Mouse (Mus musculus) CH12.LX (cell line): ENCODE results near the gene Ankrd22. TPM values are rescaled to one million over a fixed set of nuclear protein-coding genes. Genes with fewer than 3 reads are reported as not detected.

Experiments used
- DNase-seq: peaks from one replicate; pipeline ENCODE4 v3.0.0-alpha.2; 2013; ENCODE audit errors: extremely low read depth
- H3K27ac ChIP-seq: 2 replicates; pipeline ENCODE4 v1.5.1; 2012; ENCODE audit warnings: low read depth, mild to moderate bottlenecking, control low read depth, moderate library complexity; ENCODE audit not compliant: insufficient read depth
- H3K27me3 ChIP-seq: replicated peaks from 2 replicates; pipeline ENCODE3; 2012; ENCODE audit warnings: inconsistent platforms
- H3K36me3 ChIP-seq, 2 experiments: replicated peaks in 1 of 2; 2 replicates each; pipeline versions ENCODE3 to v1.6.1; 2012; ENCODE audit warnings: inconsistent platforms in 1 of 2, low read length in 1 of 2, mild to moderate bottlenecking in 1 of 2, mixed read lengths in 1 of 2, moderate library complexity in 1 of 2; ENCODE audit not compliant: control insufficient read depth in 1 of 2, insufficient read depth in 1 of 2
- H3K4me1 ChIP-seq, 2 experiments: 2 replicates each; pipeline ENCODE4 v1.6.1; 2012; ENCODE audit warnings: inconsistent platforms in 1 of 2, moderate library complexity in 1 of 2; ENCODE audit not compliant: insufficient read depth in 2 of 2, control insufficient read depth in 1 of 2
- H3K4me2 ChIP-seq: 2 replicates; pipeline ENCODE4 v1.6.1; 2012; ENCODE audit warnings: low read depth, mild to moderate bottlenecking, control low read depth; ENCODE audit not compliant: poor library complexity, insufficient read depth, severe bottlenecking
- H3K4me3 ChIP-seq, 3 experiments: fragments of 150-350 bp in 1 of 3; sonication (generic) in 1 of 3; replicated peaks in 1 of 3; 2 replicates each; pipeline versions ENCODE3 to v1.5.1; 2011 to 2012; ENCODE audit warnings: low read depth in 2 of 3, low read length in 2 of 3, mild to moderate bottlenecking in 2 of 3, moderate library complexity in 2 of 3, control low read depth in 1 of 3, improper control_type of control experiment in 1 of 3, inconsistent platforms in 1 of 3, mixed read lengths in 1 of 3; ENCODE audit not compliant: poor library complexity in 1 of 3
- H3K79me2 ChIP-seq: replicated peaks from 2 replicates; pipeline ENCODE4 v1.6.1; 2012; ENCODE audit warnings: mild to moderate bottlenecking, moderate library complexity; ENCODE audit not compliant: control insufficient read depth, poor library complexity, insufficient read depth, severe bottlenecking; ENCODE audit errors: extremely low read depth
- H3K9ac ChIP-seq: 2 replicates; pipeline ENCODE4 v1.6.1; 2012; ENCODE audit warnings: low read depth, mild to moderate bottlenecking, control low read depth, moderate library complexity; ENCODE audit not compliant: insufficient read depth
- H3K9me3 ChIP-seq: replicated peaks from 2 replicates; pipeline ENCODE3; 2012; ENCODE audit warnings: low read length, inconsistent platforms, mixed read lengths
- CTCF ChIP-seq, 2 experiments: IDR thresholded peaks in 1 of 2; conservative IDR thresholded peaks in 1 of 2; 2 replicates each; pipeline ENCODE4 v1.5.1; 2011 to 2012; ENCODE audit warnings: low read depth in 2 of 2, low read length in 2 of 2, improper control_type of control experiment in 1 of 2, inconsistent platforms in 1 of 2, mild to moderate bottlenecking in 1 of 2, moderate library complexity in 1 of 2
- ELF1 ChIP-seq: IDR thresholded peaks from 2 replicates; pipeline ENCODE4 v1.6.1; 2014; ENCODE audit warnings: low read depth, mild to moderate bottlenecking, inconsistent platforms, low read length, improper control_type of control experiment
- EP300 ChIP-seq: IDR thresholded peaks from 2 replicates; pipeline ENCODE4 v1.6.1; 2011; ENCODE audit warnings: low read length, improper control_type of control experiment
- ETS1 ChIP-seq: conservative IDR thresholded peaks from 2 replicates; pipeline ENCODE4 v1.6.1; 2012; ENCODE audit warnings: low read depth, mild to moderate bottlenecking, inconsistent platforms, low read length, improper control_type of control experiment, moderate library complexity
- IRF4 ChIP-seq: IDR thresholded peaks from 2 replicates; pipeline ENCODE4 v1.6.1; 2014; ENCODE audit warnings: low read depth, mild to moderate bottlenecking, inconsistent platforms, low read length, improper control_type of control experiment
- KAT2A ChIP-seq: IDR thresholded peaks from 2 replicates; pipeline ENCODE4 v1.6.1; 2012; ENCODE audit warnings: low read length, improper control_type of control experiment, inconsistent platforms; ENCODE audit not compliant: insufficient replicate concordance
- MAZ ChIP-seq: IDR thresholded peaks from 2 replicates; pipeline ENCODE4 v1.6.1; 2012; ENCODE audit warnings: low read depth, mild to moderate bottlenecking, inconsistent platforms, low read length, improper control_type of control experiment, moderate library complexity
- MEF2A ChIP-seq: IDR thresholded peaks from 2 replicates; pipeline ENCODE4 v1.6.1; 2014; ENCODE audit warnings: low read depth, mild to moderate bottlenecking, inconsistent platforms, low read length, improper control_type of control experiment, borderline replicate concordance
- MXI1 ChIP-seq: IDR thresholded peaks from 2 replicates; pipeline ENCODE4 v1.6.1; 2011; ENCODE audit warnings: mild to moderate bottlenecking, low read depth, low read length, improper control_type of control experiment
- PAX5 ChIP-seq: IDR thresholded peaks from 2 replicates; pipeline ENCODE4 v1.6.1; 2012; ENCODE audit warnings: low read length, inconsistent platforms, mixed read lengths
- POLR2A ChIP-seq: IDR thresholded peaks from 2 replicates; pipeline ENCODE4 v1.6.1; 2011; ENCODE audit warnings: low read depth, mild to moderate bottlenecking, improper control_type of control experiment, low read length
- RAD21 ChIP-seq: IDR thresholded peaks from 2 replicates; pipeline ENCODE4 v1.6.1; 2011; ENCODE audit warnings: low read depth, mild to moderate bottlenecking, low read length, improper control_type of control experiment, moderate library complexity
- RCOR1 ChIP-seq: conservative IDR thresholded peaks from 2 replicates; pipeline ENCODE4 v1.6.1; 2012; ENCODE audit warnings: low read depth, mild to moderate bottlenecking, inconsistent platforms, low read length, improper control_type of control experiment
- SIN3A ChIP-seq: IDR thresholded peaks from 2 replicates; pipeline ENCODE4 v1.6.1; 2012; ENCODE audit warnings: low read length, improper control_type of control experiment, inconsistent platforms
- UBTF ChIP-seq: IDR thresholded peaks from 2 replicates; pipeline ENCODE4 v1.6.1; 2012; ENCODE audit warnings: low read depth, mild to moderate bottlenecking, inconsistent platforms, low read length, improper control_type of control experiment, moderate library complexity
- USF1 ChIP-seq: IDR thresholded peaks from 2 replicates; pipeline ENCODE4 v1.6.1; 2014; ENCODE audit warnings: low read depth, mild to moderate bottlenecking, inconsistent platforms, low read length, improper control_type of control experiment
- USF2 ChIP-seq: conservative IDR thresholded peaks from 2 replicates; pipeline ENCODE4 v1.6.1; 2011; ENCODE audit warnings: low read depth, low read length, improper control_type of control experiment
- ZC3H11A ChIP-seq: IDR thresholded peaks from 2 replicates; pipeline ENCODE4 v1.6.1; 2012; ENCODE audit warnings: low read depth, mild to moderate bottlenecking, inconsistent platforms, low read length, improper control_type of control experiment
- dilution Hi-C: fragments of 300-500 bp; cut with MboI; formaldehyde crosslinking; loops from 2 replicates; pipeline ENCODE4 v1.14.3; 2020; ENCODE audit warnings: low sequenced_read_pairs; ENCODE audit not compliant: extremely low pct_unique_long_range_greater_than_20kb, extremely low pct_ligation_motif_present
- in situ Hi-C: fragments of 300-500 bp; cut with MboI; formaldehyde crosslinking; loops from 3 replicates; pipeline ENCODE4 v1.14.3; 2019; ENCODE audit warnings: low sequenced_read_pairs, low pct_ligation_motif_present, low pct_unique_long_range_greater_than_20kb, mixed read lengths
- polyA plus RNA-seq: library from polyadenylated mRNA; unstranded; fragments of >175 nt; gene quantifications from 2 replicates; pipeline ENCODE4 v1.2.1, GENCODE M21; 2012; ENCODE audit warnings: low read depth; ENCODE audit not compliant: insufficient read length
- total RNA-seq, 2 experiments: library from RNA; depleted of rRNA; stranded (reverse); fragments of 300-350 nt in 1 of 2; fragments of >200 nt in 1 of 2; gene quantifications; 2 replicates each; pipeline ENCODE4 v1.2.3; 2012 to 2014

Ankrd22 gene
- total and polyA plus RNA-seq, 3 experiments, result not detected

GRCm38 (mm10) chr19:34180316-34180715 is 14.5 kb upstream of the Ankrd22 start:
- Histone ChIP-seq H3K4me2 (no peak overlapping the region), H3K36me3 (no peaks in the 10 kb centered on the region), H3K79me2 (no peaks in the 10 kb centered on the region), H3K27me3 (no peaks in the 10 kb centered on the region), H3K9me3 (no peaks in the 10 kb centered on the region), H3K4me3 (no peak overlapping the region), H3K4me1 (no peaks in the 10 kb centered on the region), H3K27ac (no peak overlapping the region), H3K9ac (no peak overlapping the region)
- dilution Hi-C loops (no loop called here), in situ Hi-C loops (no loop called here)
- TF ChIP-seq POLR2A, result no peak
- no peak for TF ChIP-seq CTCF (conservative IDR thresholded peaks at IDR 0.05 in 1 of 2, IDR thresholded peaks at IDR 0.05 in 1 of 2; ENCODE audit: low read depth in 2 of 2, low read length in 2 of 2)
- TF ChIP-seq IRF4, result no peak
- no peak for TF ChIP-seq PAX5
- DNase-seq, result no peak

DNA sequence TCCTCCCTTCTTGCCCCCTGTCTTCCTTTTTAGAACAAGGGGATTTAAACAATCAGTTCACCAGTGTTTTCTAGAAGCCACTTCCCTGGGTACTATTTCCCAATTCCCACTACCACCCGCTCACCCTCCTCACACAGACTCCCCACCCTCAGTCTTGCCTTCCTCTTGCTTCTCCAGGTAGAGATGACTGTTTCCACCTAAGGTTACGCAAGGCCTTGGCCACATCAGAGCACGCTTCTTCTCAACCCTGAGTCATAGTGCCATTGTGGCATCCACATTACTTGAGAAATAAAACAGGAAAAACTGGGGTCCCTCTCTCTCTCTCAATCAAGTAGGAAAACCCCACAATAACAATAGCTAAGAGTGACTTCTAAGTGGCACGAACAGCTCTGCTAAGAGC is 13.3 kb upstream of the Ankrd22 start:
- H3K4me3 ChIP-seq, result no peak overlapping the region
- in situ Hi-C loops, result no loop called here
- H3K9me3 ChIP-seq, result no peaks in the 10 kb centered on the region
- TF ChIP-seq ELF1, result no peak
- TF ChIP-seq UBTF, result no peak
- no peak for TF ChIP-seq USF2
- TF ChIP-seq EP300, result no peak
- TF ChIP-seq CTCF (conservative IDR thresholded peaks at IDR 0.05 in 1 of 2, IDR thresholded peaks at IDR 0.05 in 1 of 2; ENCODE audit: low read depth in 2 of 2, low read length in 2 of 2), result no peak
- no peak for TF ChIP-seq USF1
- no peak for TF ChIP-seq RCOR1
- TF ChIP-seq MAZ, result no peak
- no peak for TF ChIP-seq SIN3A
- no peak for TF ChIP-seq MEF2A
- TF ChIP-seq RAD21, result no peak
- no peak for TF ChIP-seq KAT2A
- dilution Hi-C loops, result no loop called here
- no peak overlapping the region for H3K4me2 ChIP-seq
- H3K36me3 ChIP-seq, result no peaks in the 10 kb centered on the region
- no peak for DNase-seq
- H3K27ac ChIP-seq, result no peak overlapping the region
- no peaks in the 10 kb centered on the region for H3K4me1 ChIP-seq
- H3K79me2 ChIP-seq, result no peaks in the 10 kb centered on the region
- no peaks in the 10 kb centered on the region for H3K27me3 ChIP-seq
- no peak overlapping the region for H3K9ac ChIP-seq

DNA sequence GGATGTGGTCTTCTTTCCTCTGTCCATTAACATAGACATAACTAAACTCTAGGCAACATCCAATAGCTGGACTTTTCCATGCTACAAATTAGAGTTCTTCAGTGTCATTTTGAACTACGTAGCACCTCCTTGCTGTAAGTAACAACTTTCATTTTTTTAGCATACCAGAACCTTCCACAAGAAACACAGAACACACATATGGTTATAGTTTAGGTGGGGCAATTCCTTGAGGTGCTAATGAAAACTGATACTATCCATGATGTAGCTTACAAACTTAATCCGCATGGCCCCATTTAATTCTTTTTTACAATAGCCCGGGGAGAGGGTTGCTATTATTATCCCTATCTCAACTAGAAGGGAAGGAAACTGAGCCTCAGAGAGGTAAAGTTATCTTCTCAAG is 8.2 kb upstream of the Ankrd22 start:
- TF ChIP-seq ETS1 (no peak), ZC3H11A (no peak), MXI1 (no peak)
- TF ChIP-seq, all 38 proteins: peak for 0
- no peak overlapping the region for H3K9ac ChIP-seq
- no peaks in the 10 kb centered on the region for H3K9me3 ChIP-seq
- no peaks in the 10 kb centered on the region for H3K79me2 ChIP-seq
- H3K27ac ChIP-seq, result no peak overlapping the region
- H3K27me3 ChIP-seq, result no peaks in the 10 kb centered on the region
- no peak for DNase-seq
- no peaks in the 10 kb centered on the region for H3K36me3 ChIP-seq
- in situ Hi-C loops, result no loop called here
- dilution Hi-C loops, result no loop called here
- no peak overlapping the region for H3K4me2 ChIP-seq
- peaks cover 0 to 8% of the 10 kb centered on the region in 2 experiments; a peak in 1 of 4 replicates for H3K4me1 ChIP-seq
- H3K4me3 ChIP-seq, result no peak overlapping the region
